Mouse (Mus musculus): Measurements from ENCODE around the gene Vmn2r3.

DNA sequence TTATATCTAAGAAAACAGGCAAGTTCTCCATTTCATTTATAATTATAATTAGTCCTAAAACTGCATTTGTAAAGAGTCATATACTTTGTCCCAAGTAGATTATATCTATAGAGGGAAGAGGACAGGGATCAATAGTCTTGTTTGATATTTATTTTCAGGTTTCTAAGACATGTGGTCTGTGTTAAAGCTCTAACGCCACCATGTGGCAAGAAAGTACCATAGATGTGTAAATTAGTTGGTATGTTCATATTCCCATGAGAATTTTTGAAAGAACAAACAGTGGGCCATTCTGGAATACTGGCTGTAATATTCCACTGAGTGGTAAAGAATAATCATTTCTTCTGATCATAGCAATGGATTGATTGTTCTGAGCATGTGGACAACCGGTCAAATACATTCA is 62.3 kb downstream of the Vmn2r3 start:
- TF ChIP-seq CTCF (IDR thresholded peaks at IDR 0.05; ENCODE audit: low read depth), result peak; percentile 21; the same call in 1 of the 2 replicates
- TF ChIP-seq EP300 (optimal IDR thresholded peaks at IDR 0.05), result no peak
